Mouse (Mus musculus): ENCODE data around the gene Bod1l.
A peak's percentile ranks its signal among the peaks of the same experiment; 100 is the strongest.

GRCm38 (mm10) chr5:41884563-41884962, 40.4 kb upstream of the Bod1l start:
- TF ChIP-seq CTCF (IDR thresholded peaks at IDR 0.05; ENCODE audit: low read depth): peak; percentile 74
- no peak for TF ChIP-seq EP300 (IDR thresholded peaks at IDR 0.05; ENCODE audit: low read depth)
